Mouse (Mus musculus): ENCODE measurements around the gene Rbp3. TPM values are rescaled to one million over a fixed set of nuclear protein-coding genes. Genes with fewer than 3 reads are reported as not detected.

Rbp3 gene
- polyA plus RNA-seq, 1 experiment, result 0.02 TPM

GRCm38 (mm10) chr14:33920727-33921559 is 32.9 kb upstream of the Rbp3 start:
- Histone ChIP-seq H3ac (ENCODE audit: control insufficient read depth, insufficient read length) (no peak overlapping the region), H3K4me3 (no peak overlapping the region), H3K4me2 (ENCODE audit: low read depth) (no peak overlapping the region), H3K36me3 (ENCODE audit: control insufficient read depth, insufficient read depth) (no peaks in the 10 kb centered on the region), H3K79me2 (ENCODE audit: control insufficient read depth, insufficient read depth) (no peaks in the 10 kb centered on the region), H3K27me3 (ENCODE audit: control insufficient read depth, insufficient read depth, insufficient read length) (peaks cover 39% of the 10 kb centered on the region)
- TF ChIP-seq MYOG (IDR thresholded peaks at IDR 0.05; ENCODE audit: control insufficient read depth in 1 of 3, insufficient read depth in 1 of 3, insufficient read length in 2 of 3, low read depth in 2 of 3) (no peak), TCF3 (IDR thresholded peaks at IDR 0.05; ENCODE audit: insufficient read length, low read depth) (no peak), POLR2A (IDR thresholded peaks at IDR 0.05; ENCODE audit: insufficient read length, low read depth) (no peak), MAX (IDR thresholded peaks at IDR 0.05; ENCODE audit: low read depth) (no peak), TCF12 (IDR thresholded peaks at IDR 0.05; ENCODE audit: insufficient read depth, poor library complexity, severe bottlenecking) (no peak), SRF (IDR thresholded peaks at IDR 0.05; ENCODE audit: control insufficient read depth, insufficient read length, low read depth) (no peak), E2F4 (IDR thresholded peaks at IDR 0.05; ENCODE audit: insufficient read depth) (no peak), MYOD1 (IDR thresholded peaks at IDR 0.05; ENCODE audit: control insufficient read depth in 1 of 3, insufficient read length in 2 of 3, low read depth in 2 of 3) (no peak), REST (IDR thresholded peaks at IDR 0.05; ENCODE audit: insufficient read depth, insufficient read length) (no peak), POLR2AphosphoS2 (IDR thresholded peaks at IDR 0.05; ENCODE audit: insufficient read length, low read depth) (no peak)

- no peaks in the 10 kb centered on the region for H3K79me2 ChIP-seq (ENCODE audit: control insufficient read depth, insufficient read depth)
- H3K4me3 ChIP-seq, result no peak overlapping the region
- H3ac ChIP-seq (ENCODE audit: control insufficient read depth, insufficient read length), result no peak overlapping the region
- peaks cover 50% of the 10 kb centered on the region for H3K27me3 ChIP-seq (ENCODE audit: control insufficient read depth, insufficient read depth, insufficient read length)
- no peaks in the 10 kb centered on the region for H3K36me3 ChIP-seq (ENCODE audit: control insufficient read depth, insufficient read depth)
- TF ChIP-seq REST (IDR thresholded peaks at IDR 0.05; ENCODE audit: insufficient read depth, insufficient read length) (no peak), POLR2AphosphoS2 (IDR thresholded peaks at IDR 0.05; ENCODE audit: insufficient read length, low read depth) (no peak), CEBPB (IDR thresholded peaks at IDR 0.05; ENCODE audit: insufficient read depth, poor library complexity, severe bottlenecking) (no peak), E2F4 (IDR thresholded peaks at IDR 0.05; ENCODE audit: insufficient read depth) (no peak), USF1 (IDR thresholded peaks at IDR 0.05; ENCODE audit: low read depth) (no peak), TCF12 (IDR thresholded peaks at IDR 0.05; ENCODE audit: insufficient read depth, poor library complexity, severe bottlenecking) (no peak), MAX (IDR thresholded peaks at IDR 0.05; ENCODE audit: low read depth) (no peak), TCF3 (IDR thresholded peaks at IDR 0.05; ENCODE audit: insufficient read length, low read depth) (no peak), MYOD1 (IDR thresholded peaks at IDR 0.05; ENCODE audit: control insufficient read depth in 1 of 3, insufficient read length in 2 of 3, low read depth in 2 of 3) (no peak), MYOG (IDR thresholded peaks at IDR 0.05; ENCODE audit: control insufficient read depth in 1 of 3, insufficient read depth in 1 of 3, insufficient read length in 2 of 3, low read depth in 2 of 3) (no peak), POLR2A (IDR thresholded peaks at IDR 0.05; ENCODE audit: insufficient read length, low read depth) (no peak), SRF (IDR thresholded peaks at IDR 0.05; ENCODE audit: control insufficient read depth, insufficient read length, low read depth) (no peak)
- H3K4me2 ChIP-seq (ENCODE audit: low read depth), result no peak overlapping the region
Measured at GRCm38 (mm10) chr14:33922771-33923167, 31.0 kb upstream of the Rbp3 start.

- Histone ChIP-seq H3K4me2 (ENCODE audit: low read depth) (no peak within 1 kb of the TSS), H3K27me3 (ENCODE audit: control insufficient read depth, insufficient read depth, insufficient read length) (peaks cover 44% of the 10 kb centered on the region), H3K79me2 (ENCODE audit: control insufficient read depth, insufficient read depth) (no peaks in the 10 kb centered on the region), H3K4me3 (no peak within 1 kb of the TSS), H3ac (ENCODE audit: control insufficient read depth, insufficient read length) (no peak within 1 kb of the TSS), H3K36me3 (ENCODE audit: control insufficient read depth, insufficient read depth) (no peaks in the 10 kb centered on the region)
- TF ChIP-seq CEBPB (IDR thresholded peaks at IDR 0.05; ENCODE audit: insufficient read depth, poor library complexity, severe bottlenecking) (no peak), TCF12 (IDR thresholded peaks at IDR 0.05; ENCODE audit: insufficient read depth, poor library complexity, severe bottlenecking) (no peak), MYOD1 (IDR thresholded peaks at IDR 0.05; ENCODE audit: control insufficient read depth in 1 of 3, insufficient read length in 2 of 3, low read depth in 2 of 3) (no peak), MAX (IDR thresholded peaks at IDR 0.05; ENCODE audit: low read depth) (no peak), MYOG (IDR thresholded peaks at IDR 0.05; ENCODE audit: control insufficient read depth in 1 of 3, insufficient read depth in 1 of 3, insufficient read length in 2 of 3, low read depth in 2 of 3) (no peak)
Measured at GRCm38 (mm10) chr14:33923168-33924070, 30.4 kb upstream of the Rbp3 start, which contains the start of gene Gdf10. Gene Gdf10, plus strand, starts transcription at chr14:33923587.

GRCm38 (mm10) chr14:33931853-33932252 is 21.9 kb upstream of the Rbp3 start:
- Histone ChIP-seq H3K36me3 (ENCODE audit: control insufficient read depth, insufficient read depth) (no peaks in the 10 kb centered on the region), H3K79me2 (ENCODE audit: control insufficient read depth, insufficient read depth) (no peaks in the 10 kb centered on the region), H3K27me3 (ENCODE audit: control insufficient read depth, insufficient read depth, insufficient read length) (peaks cover 23% of the 10 kb centered on the region), H3ac (ENCODE audit: control insufficient read depth, insufficient read length) (no peak overlapping the region), H3K4me3 (no peak overlapping the region), H3K4me2 (ENCODE audit: low read depth) (no peak overlapping the region)
- TF ChIP-seq SRF (IDR thresholded peaks at IDR 0.05; ENCODE audit: control insufficient read depth, insufficient read length, low read depth) (no peak), E2F4 (IDR thresholded peaks at IDR 0.05; ENCODE audit: insufficient read depth) (no peak), REST (IDR thresholded peaks at IDR 0.05; ENCODE audit: insufficient read depth, insufficient read length) (no peak), MAX (IDR thresholded peaks at IDR 0.05; ENCODE audit: low read depth) (no peak), USF1 (IDR thresholded peaks at IDR 0.05; ENCODE audit: low read depth) (no peak), POLR2A (IDR thresholded peaks at IDR 0.05; ENCODE audit: insufficient read length, low read depth) (no peak), MYOD1 (IDR thresholded peaks at IDR 0.05; ENCODE audit: control insufficient read depth in 1 of 3, insufficient read length in 2 of 3, low read depth in 2 of 3) (no peak), TCF12 (IDR thresholded peaks at IDR 0.05; ENCODE audit: insufficient read depth, poor library complexity, severe bottlenecking) (no peak), POLR2AphosphoS2 (IDR thresholded peaks at IDR 0.05; ENCODE audit: insufficient read length, low read depth) (no peak), MYOG (IDR thresholded peaks at IDR 0.05; ENCODE audit: control insufficient read depth in 1 of 3, insufficient read depth in 1 of 3, insufficient read length in 2 of 3, low read depth in 2 of 3) (no peak), TCF3 (IDR thresholded peaks at IDR 0.05; ENCODE audit: insufficient read length, low read depth) (no peak), CEBPB (IDR thresholded peaks at IDR 0.05; ENCODE audit: insufficient read depth, poor library complexity, severe bottlenecking) (no peak)
